Mouse (Mus musculus): ENCODE results near the gene Serpinf2. TPM values are rescaled to one million over a fixed set of nuclear protein-coding genes. Genes with fewer than 3 reads are reported as not detected.
"Not testable (repeated sequence)": the region's sequence is repeated elsewhere in the genome, so short reads cannot be mapped to it uniquely, and the experiment has no call there.

Serpinf2 gene
- polyA plus RNA-seq, 1 experiment from 2014 or later, result 14.9 TPM

DNA sequence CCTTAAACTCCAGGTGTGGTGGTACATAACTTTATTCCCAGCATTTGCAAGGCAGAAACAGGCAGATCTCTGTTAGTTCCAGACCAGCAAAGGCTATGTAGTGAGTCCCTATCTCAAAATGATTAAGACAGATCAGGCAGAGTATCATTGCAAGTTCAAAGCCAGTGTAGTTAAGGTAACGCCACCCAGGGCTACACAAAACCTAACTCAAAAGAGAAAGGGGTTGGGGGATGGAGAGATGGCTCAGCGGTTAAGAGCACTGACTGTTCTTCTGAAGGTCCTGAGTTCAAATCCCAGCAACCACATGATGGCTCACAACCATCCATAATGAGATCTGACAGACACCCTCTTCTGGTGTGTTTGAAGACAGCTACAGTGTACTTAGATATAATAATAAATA, 16.6 kb upstream of the Serpinf2 start:
- H3K4me2 ChIP-seq (replicated peaks; ENCODE audit: low read depth, low read length); H3K27ac ChIP-seq (ENCODE audit: low read length); H3K27me3 ChIP-seq (ENCODE audit: control insufficient read depth, insufficient read depth, low read length); H3K9ac ChIP-seq (replicated peaks; ENCODE audit: low read depth, low read length); H3K9me3 ChIP-seq (ENCODE audit: control insufficient read depth, low read depth, low read length); H3K4me3 ChIP-seq (ENCODE audit: low read depth, low read length); ATAC-seq (ENCODE audit: insufficient number of reproducible peaks, insufficient read depth, low FRiP score, low read depth); H3K36me3 ChIP-seq (ENCODE audit: control insufficient read depth, insufficient read depth, low read length): not testable (repeated sequence)
- peaks cover 15% of the 10 kb centered on the region for H3K4me1 ChIP-seq (ENCODE audit: control insufficient read depth, insufficient read depth, low read length)
- 94% methylated on average over 2 of the region's 2 CpGs for WGBS

DNA sequence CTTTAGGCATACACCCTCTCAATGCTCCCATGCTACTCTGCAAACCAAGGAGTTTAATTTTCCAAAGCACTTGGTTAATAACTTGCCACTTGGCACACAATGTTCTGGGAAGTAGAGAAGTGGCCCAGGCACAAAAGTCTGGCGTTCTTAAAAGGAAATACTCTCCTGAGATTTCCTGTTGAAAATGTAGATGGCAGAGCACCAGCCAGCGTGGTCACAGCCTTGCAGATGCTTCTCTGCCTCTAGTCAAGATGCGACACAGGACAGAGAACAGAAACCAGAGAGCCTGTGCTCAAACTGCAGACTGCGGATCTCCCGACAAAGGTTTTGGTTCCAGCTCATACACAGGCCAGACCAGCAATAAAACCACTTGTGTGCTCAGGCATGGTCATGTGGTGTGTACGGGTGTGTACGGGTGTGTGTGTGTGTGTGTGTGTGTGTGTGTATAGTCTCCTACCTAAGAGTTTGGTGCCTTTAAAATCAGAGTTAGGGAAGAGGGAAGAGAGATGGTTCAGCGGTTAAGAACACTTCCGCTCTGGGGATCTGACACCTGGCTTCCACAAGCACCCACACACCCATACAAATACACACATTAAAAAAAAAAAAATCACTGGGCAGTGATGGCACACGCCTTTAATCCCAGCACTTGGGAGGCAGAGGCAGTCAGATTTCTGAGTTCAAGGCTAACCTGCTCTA, 15.8 kb upstream of the Serpinf2 start:
- peaks cover 15% of the 10 kb centered on the region for H3K4me1 ChIP-seq (ENCODE audit: control insufficient read depth, insufficient read depth, low read length)
- H3K9me3 ChIP-seq (ENCODE audit: control insufficient read depth, low read depth, low read length), result no peaks in the 10 kb centered on the region
- 77% methylated on average over 10 of the region's 10 CpGs for WGBS
- H3K4me3 ChIP-seq (ENCODE audit: low read depth, low read length), result peak overlapping the region; percentile 51
- H3K27me3 ChIP-seq (ENCODE audit: control insufficient read depth, insufficient read depth, low read length), result no peaks in the 10 kb centered on the region
- H3K27ac ChIP-seq (ENCODE audit: low read length), result peak overlapping the region; percentile 4; the same call in 1 of the 2 replicates
- ATAC-seq (ENCODE audit: insufficient number of reproducible peaks, insufficient read depth, low FRiP score, low read depth), result no peak
- no peak overlapping the region; the same call in 1 of the 2 replicates for H3K9ac ChIP-seq (replicated peaks; ENCODE audit: low read depth, low read length)
- no peaks in the 10 kb centered on the region; the same call in 1 of the 2 replicates for H3K36me3 ChIP-seq (ENCODE audit: control insufficient read depth, insufficient read depth, low read length)
- peak overlapping the region; percentile 100 for H3K4me2 ChIP-seq (replicated peaks; ENCODE audit: low read depth, low read length)

DNA sequence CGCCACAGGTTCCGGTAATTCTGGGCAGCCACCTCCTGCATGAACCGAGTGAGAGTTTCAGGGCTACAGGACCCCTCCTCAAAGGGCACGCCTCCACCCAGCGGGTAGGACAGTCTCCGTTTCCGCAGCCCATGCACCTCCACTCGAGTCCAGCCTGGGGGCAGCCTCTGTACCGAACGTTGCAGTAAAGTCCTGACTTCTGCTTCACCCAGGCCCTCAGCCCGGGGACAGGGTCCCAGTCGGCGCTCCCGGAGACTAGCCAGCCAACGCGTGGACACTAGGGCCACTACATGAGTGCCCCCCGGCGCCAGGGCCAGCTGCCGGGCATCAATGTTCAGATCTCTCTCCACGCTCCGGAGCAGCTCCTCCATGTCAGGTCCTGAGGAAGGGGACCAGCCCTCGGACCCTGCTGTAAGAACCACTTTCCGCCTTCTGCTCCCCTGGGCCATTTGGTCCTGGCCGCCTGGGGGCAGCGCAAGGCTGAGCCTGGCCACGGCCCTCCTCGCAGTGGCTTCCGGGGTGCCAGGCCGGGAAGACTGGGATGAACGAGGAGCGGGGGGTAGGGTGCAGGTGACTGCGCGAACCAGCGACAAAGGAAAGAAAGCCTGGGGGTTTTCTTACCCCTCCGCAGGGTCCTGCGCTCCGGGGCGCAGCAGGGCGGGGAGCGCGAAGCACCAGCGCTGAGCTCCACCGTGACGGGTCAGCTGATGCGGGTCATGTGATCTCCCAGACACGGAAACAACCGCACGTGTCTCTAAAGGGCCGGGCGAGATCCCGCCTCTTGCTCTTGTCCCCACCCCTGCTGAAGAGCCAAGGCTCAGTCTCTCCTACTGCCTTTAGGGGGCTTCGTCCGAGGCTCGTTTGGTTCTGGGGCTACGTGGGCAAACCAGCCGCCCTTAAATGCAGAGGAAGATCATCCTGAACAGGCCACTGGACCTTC, 14.9 kb upstream of the Serpinf2 start, which contains the start of gene Wdr81:
TSS of gene Wdr81 (minus strand) at position 727 of the 940 bp plus-strand sequence.
- peak; percentile 92 for ATAC-seq (ENCODE audit: insufficient number of reproducible peaks, insufficient read depth, low FRiP score, low read depth)
- no peaks in the 10 kb centered on the region; the same call in 1 of the 2 replicates for H3K36me3 ChIP-seq (ENCODE audit: control insufficient read depth, insufficient read depth, low read length)
- no peaks in the 10 kb centered on the region for H3K27me3 ChIP-seq (ENCODE audit: control insufficient read depth, insufficient read depth, low read length)
- peak within 1 kb of the TSS; percentile 51 for H3K4me3 ChIP-seq (ENCODE audit: low read depth, low read length)
- peak within 1 kb of the TSS; percentile 4; the same call in 1 of the 2 replicates for H3K27ac ChIP-seq (ENCODE audit: low read length)
- H3K9me3 ChIP-seq (ENCODE audit: control insufficient read depth, low read depth, low read length), result no peaks in the 10 kb centered on the region
- H3K9ac ChIP-seq (replicated peaks; ENCODE audit: low read depth, low read length), result peak within 1 kb of the TSS; percentile 50; the same call in 1 of the 2 replicates
- 2% methylated on average over 56 of the region's 56 CpGs for WGBS
- peak within 1 kb of the TSS; percentile 100 for H3K4me2 ChIP-seq (replicated peaks; ENCODE audit: low read depth, low read length)
- H3K4me1 ChIP-seq (ENCODE audit: control insufficient read depth, insufficient read depth, low read length), result peaks cover 9% of the 10 kb centered on the region

- no peak for ATAC-seq (ENCODE audit: insufficient number of reproducible peaks, insufficient read depth, low FRiP score, low read depth)
- peak overlapping the region; percentile 51; the same call in 1 of the 2 replicates for H3K4me3 ChIP-seq (ENCODE audit: low read depth, low read length)
- H3K27me3 ChIP-seq (ENCODE audit: control insufficient read depth, insufficient read depth, low read length), result no peaks in the 10 kb centered on the region
- no peaks in the 10 kb centered on the region; the same call in 1 of the 2 replicates for H3K36me3 ChIP-seq (ENCODE audit: control insufficient read depth, insufficient read depth, low read length)
- H3K27ac ChIP-seq (ENCODE audit: low read length), result no peak overlapping the region
- no peak overlapping the region for H3K9ac ChIP-seq (replicated peaks; ENCODE audit: low read depth, low read length)
- peaks cover 9% of the 10 kb centered on the region for H3K4me1 ChIP-seq (ENCODE audit: control insufficient read depth, insufficient read depth, low read length)
- WGBS, result 92% methylated on average over 31 of the region's 31 CpGs
- H3K4me2 ChIP-seq (replicated peaks; ENCODE audit: low read depth, low read length), result peak overlapping the region; percentile 100; the same call in 1 of the 2 replicates
- no peaks in the 10 kb centered on the region for H3K9me3 ChIP-seq (ENCODE audit: control insufficient read depth, low read depth, low read length)
Observed at GRCm38 (mm10) chr11:75452812-75453557, 13.6 kb upstream of the Serpinf2 start.

DNA sequence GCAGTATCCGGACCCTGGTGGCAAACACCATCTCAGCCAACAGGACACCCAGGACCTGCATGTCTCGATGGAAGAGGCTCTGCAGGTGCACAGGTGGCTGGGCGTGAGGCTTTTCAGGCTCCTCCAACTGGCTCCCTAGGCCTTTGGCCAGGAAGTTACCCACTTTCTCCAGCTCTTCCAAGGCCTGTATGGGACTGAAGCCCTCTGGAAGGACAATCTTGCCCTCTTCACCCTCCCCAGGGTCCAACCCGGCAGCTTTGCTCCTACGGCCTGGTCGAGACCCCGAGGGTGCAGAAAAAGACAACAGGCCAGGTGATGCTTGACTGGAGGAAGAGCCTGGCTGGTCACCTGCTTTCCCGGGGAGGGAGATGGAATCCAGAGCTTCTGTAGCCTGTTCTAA, 12.7 kb upstream of the Serpinf2 start:
- Histone ChIP-seq H3K27me3 (ENCODE audit: control insufficient read depth, insufficient read depth, low read length) (no peaks in the 10 kb centered on the region), H3K9ac (replicated peaks; ENCODE audit: low read depth, low read length) (no peak overlapping the region), H3K36me3 (ENCODE audit: control insufficient read depth, insufficient read depth, low read length) (no peaks in the 10 kb centered on the region; the same call in 1 of the 2 replicates), H3K4me3 (ENCODE audit: low read depth, low read length) (no peak overlapping the region), H3K9me3 (ENCODE audit: control insufficient read depth, low read depth, low read length) (no peaks in the 10 kb centered on the region), H3K27ac (ENCODE audit: low read length) (no peak overlapping the region), H3K4me2 (replicated peaks; ENCODE audit: low read depth, low read length) (no peak overlapping the region), H3K4me1 (ENCODE audit: control insufficient read depth, insufficient read depth, low read length) (peaks cover 9% of the 10 kb centered on the region)
- no peak for ATAC-seq (ENCODE audit: insufficient number of reproducible peaks, insufficient read depth, low FRiP score, low read depth)
- 90% methylated on average over 8 of the region's 8 CpGs for WGBS

GRCm38 (mm10) chr11:75450936-75451335, 11.5 kb upstream of the Serpinf2 start:
- Histone ChIP-seq H3K4me2 (replicated peaks; ENCODE audit: low read depth, low read length) (no peak overlapping the region), H3K27me3 (ENCODE audit: control insufficient read depth, insufficient read depth, low read length) (no peaks in the 10 kb centered on the region), H3K36me3 (ENCODE audit: control insufficient read depth, insufficient read depth, low read length) (no peaks in the 10 kb centered on the region; the same call in 1 of the 2 replicates), H3K9me3 (ENCODE audit: control insufficient read depth, low read depth, low read length) (no peaks in the 10 kb centered on the region), H3K27ac (ENCODE audit: low read length) (no peak overlapping the region), H3K4me1 (ENCODE audit: control insufficient read depth, insufficient read depth, low read length) (peaks cover 9% of the 10 kb centered on the region), H3K9ac (replicated peaks; ENCODE audit: low read depth, low read length) (no peak overlapping the region), H3K4me3 (ENCODE audit: low read depth, low read length) (no peak overlapping the region)
- ATAC-seq (ENCODE audit: insufficient number of reproducible peaks, insufficient read depth, low FRiP score, low read depth), result no peak
- 87% methylated on average over 15 of the region's 15 CpGs for WGBS

DNA sequence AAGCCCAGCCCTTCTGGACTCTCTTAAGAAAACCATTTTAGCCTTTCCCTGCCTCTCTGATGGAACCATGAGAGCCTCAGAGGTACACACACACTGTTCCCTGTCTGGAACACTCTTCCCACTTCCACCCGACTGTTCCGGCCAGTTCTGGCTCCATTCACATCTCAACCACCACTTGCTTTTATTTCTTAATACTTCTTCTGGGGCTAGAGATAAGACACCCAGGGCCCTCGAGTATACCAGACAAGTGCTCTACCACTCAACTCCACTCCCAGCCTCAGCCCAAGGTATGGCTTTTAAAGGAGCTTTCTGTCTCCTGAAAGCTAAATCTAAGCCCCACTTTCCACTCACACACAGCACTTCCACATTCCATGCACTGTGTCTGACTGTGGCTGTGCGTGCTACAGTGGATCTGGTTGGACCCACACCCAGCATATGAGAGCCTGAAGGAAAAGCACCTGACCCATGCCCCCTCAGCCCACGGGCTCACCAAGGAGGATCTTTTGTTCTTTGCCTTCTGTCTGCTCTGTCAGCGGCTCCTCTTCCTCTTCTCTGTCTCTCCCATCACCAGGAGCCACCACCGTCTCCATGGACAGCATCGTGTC, 11.0 kb upstream of the Serpinf2 start:
- no peak overlapping the region for H3K9ac ChIP-seq (replicated peaks; ENCODE audit: low read depth, low read length)
- 82% methylated on average over 8 of the region's 8 CpGs for WGBS
- H3K36me3 ChIP-seq (ENCODE audit: control insufficient read depth, insufficient read depth, low read length), result no peaks in the 10 kb centered on the region; the same call in 1 of the 2 replicates
- no peaks in the 10 kb centered on the region for H3K9me3 ChIP-seq (ENCODE audit: control insufficient read depth, low read depth, low read length)
- H3K27ac ChIP-seq (ENCODE audit: low read length), result no peak overlapping the region
- H3K4me3 ChIP-seq (ENCODE audit: low read depth, low read length), result no peak overlapping the region
- H3K4me2 ChIP-seq (replicated peaks; ENCODE audit: low read depth, low read length), result no peak overlapping the region
- ATAC-seq (ENCODE audit: insufficient number of reproducible peaks, insufficient read depth, low FRiP score, low read depth), result no peak
- H3K27me3 ChIP-seq (ENCODE audit: control insufficient read depth, insufficient read depth, low read length), result no peaks in the 10 kb centered on the region
- peaks cover 9% of the 10 kb centered on the region for H3K4me1 ChIP-seq (ENCODE audit: control insufficient read depth, insufficient read depth, low read length)

Measured in stomach, embryonic 14.5 days (tissue).